Mouse (Mus musculus) stomach, embryonic 15.5 days (tissue): ENCODE results near the gene Dph6. TPM values are rescaled to one million over a fixed set of nuclear protein-coding genes. Genes with fewer than 3 reads are reported as not detected.

ENCODE experiments used
- ATAC-seq: fragments of 200-750 bp; cut with Nextera tagmentation; 2 replicates; pipeline ENCODE4 v1.8.0; 2017; ENCODE audit warnings: low read depth, moderate number of reproducible peaks, moderate TSS enrichment; ENCODE audit not compliant: insufficient read depth, low FRiP score
- H3K27ac ChIP-seq: fragments of 300-500 bp; sonication (generic); 2 replicates; pipeline ENCODE4 v1.5.1; 2015; ENCODE audit warnings: mild to moderate bottlenecking, inconsistent platforms
- H3K27me3 ChIP-seq: fragments of 300-500 bp; sonication (generic); replicated peaks from 2 replicates; pipeline ENCODE4 v1.6.1; 2015; ENCODE audit warnings: inconsistent platforms
- H3K36me3 ChIP-seq: fragments of 300-500 bp; sonication (generic); 2 replicates; pipeline ENCODE4 v1.6.1; 2015; ENCODE audit warnings: inconsistent platforms
- H3K4me1 ChIP-seq: fragments of 300-500 bp; sonication (generic); 2 replicates; pipeline ENCODE4 v1.6.1; 2015; ENCODE audit warnings: inconsistent platforms
- H3K4me2 ChIP-seq: fragments of 300-500 bp; sonication (generic); 2 replicates; pipeline ENCODE4 v1.6.1; 2015; ENCODE audit warnings: mild to moderate bottlenecking, inconsistent platforms
- H3K4me3 ChIP-seq: fragments of 300-500 bp; sonication (generic); replicated peaks from 2 replicates; pipeline ENCODE4 v1.5.1; 2015; ENCODE audit warnings: inconsistent platforms
- H3K9ac ChIP-seq: fragments of 300-500 bp; sonication (generic); 2 replicates; pipeline ENCODE4 v1.6.1; 2015; ENCODE audit warnings: inconsistent platforms
- H3K9me3 ChIP-seq: fragments of 300-500 bp; sonication (generic); 2 replicates; pipeline ENCODE4 v1.6.1; 2016; ENCODE audit warnings: inconsistent platforms
- WGBS: fragments of 180-500 bp; shearing (Covaris S2); methylation state at CpG from one replicate; pipeline ENCODE4 v1.1.7; 2015; 5-methylcytosine and 5-hydroxymethylcytosine counted together
- polyA plus RNA-seq: library from polyadenylated mRNA; unstranded; fragments of >200 nt; fragmentation: Nextera tagmentation; extraction: Ambion mirVana; gene quantifications from 2 replicates; pipeline ENCODE4 v1.2.1, GENCODE M21; 2015

Gene Dph6
- polyA plus RNA-seq = 24.2 and 24.3 TPM in 2 replicates

DNA sequence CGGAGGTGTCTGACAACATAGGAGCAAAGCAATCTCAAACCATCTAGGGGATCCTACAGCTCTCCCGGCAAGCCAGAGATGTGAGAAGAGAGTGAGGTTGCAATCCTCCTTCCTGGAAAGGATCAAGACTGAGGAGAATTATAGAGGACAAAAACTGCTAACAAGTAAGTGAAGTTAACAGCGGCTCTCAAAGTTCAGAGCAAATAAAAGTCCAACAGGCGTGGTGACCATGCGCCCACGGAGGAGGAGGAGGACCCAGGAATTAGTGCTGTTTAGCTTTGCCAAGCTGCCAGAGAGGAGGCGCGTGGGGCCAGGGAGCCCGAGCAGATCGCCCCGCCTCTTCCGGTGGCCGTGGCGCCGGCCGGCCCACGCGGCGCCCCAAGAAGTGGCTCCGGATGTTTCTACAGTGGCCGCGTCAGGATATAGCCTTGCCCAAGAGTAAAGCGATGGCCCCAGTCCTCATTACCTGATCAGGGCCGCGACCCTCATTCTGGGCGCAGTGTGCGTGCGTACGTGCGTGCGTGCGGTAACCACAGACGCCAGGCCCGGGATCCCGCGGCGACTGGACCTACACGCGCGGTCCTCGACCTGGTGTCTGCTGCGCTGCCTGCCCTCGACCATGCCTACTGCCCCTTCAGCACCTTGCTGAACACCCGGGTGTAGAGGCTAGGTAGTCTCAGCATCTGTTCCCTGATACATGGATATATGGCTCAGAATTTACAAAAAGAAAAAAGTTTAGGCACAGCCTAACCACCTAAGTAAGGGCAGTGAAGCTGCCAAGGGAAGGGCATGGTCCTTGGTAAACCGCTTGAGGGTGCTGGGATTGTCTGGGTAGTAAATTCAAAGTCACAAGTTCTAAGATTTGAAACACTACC is at the start of gene Dph6:
Dph6 (minus strand) TSS at position 600 of the 875 bp plus-strand sequence.
- H3K4me3 ChIP-seq = peak within 1 kb of the TSS; percentile 74
- H3K27ac ChIP-seq = peak within 1 kb of the TSS; percentile 92
- peak within 1 kb of the TSS; percentile 62 for H3K4me2 ChIP-seq
- H3K27me3 ChIP-seq = no peaks in the 10 kb centered on the region
- 0 out of 2 replicates have a peak, but pooled peaks cover 2% of the 10 kb centered on the region for H3K4me1 ChIP-seq
- H3K9me3 ChIP-seq = no peaks in the 10 kb centered on the region
- H3K9ac ChIP-seq = peak within 1 kb of the TSS; percentile 74
- peak; percentile 97 for ATAC-seq
- no peaks in the 10 kb centered on the region for H3K36me3 ChIP-seq
- WGBS = under 1% methylated on average over 45 of the region's 45 CpGs

DNA sequence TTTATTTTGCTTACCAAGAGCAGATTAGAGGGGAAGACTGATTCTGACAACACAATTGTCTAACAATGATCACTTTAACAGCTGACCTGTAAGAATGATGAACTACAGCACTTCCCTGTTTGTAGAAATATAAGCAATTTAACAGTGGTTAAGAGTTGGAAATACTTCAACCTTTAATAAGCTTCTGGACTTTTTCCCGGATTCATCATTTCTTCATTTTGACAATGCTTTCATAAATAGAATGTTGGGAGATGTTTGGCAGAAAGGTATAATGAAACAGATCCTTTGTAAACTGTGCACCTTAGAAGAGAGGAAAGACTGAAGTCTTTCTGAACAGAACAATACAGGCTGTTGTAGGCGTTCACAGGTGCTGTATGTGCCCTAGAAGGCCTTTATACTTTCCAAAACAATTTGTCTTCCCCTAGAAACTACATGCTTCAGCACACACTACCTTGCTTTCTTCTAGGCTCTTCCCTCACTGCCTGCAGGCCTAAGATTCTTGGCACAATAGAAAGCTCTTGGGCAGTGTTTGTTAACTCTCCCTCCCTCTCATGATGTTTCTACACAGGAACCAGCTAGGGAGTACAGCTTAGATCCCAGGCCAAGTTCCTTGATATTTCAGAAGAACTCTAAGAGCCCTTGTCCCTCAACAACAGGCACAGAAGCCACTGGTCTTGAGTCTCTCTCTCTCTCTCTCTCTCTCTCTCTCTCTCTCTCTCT is 46.4 kb upstream of the Dph6 start:
- WGBS = 55% methylated on average over 2 of the region's 2 CpGs
- H3K27me3 ChIP-seq = no peaks in the 10 kb centered on the region
- ATAC-seq = peak; percentile 18; the same call in 1 of the 2 replicates
- 0 out of 2 replicates have a peak overlapping the region, but pooled peaks have one; percentile 18 for H3K27ac ChIP-seq
- no peak overlapping the region for H3K9ac ChIP-seq
- H3K4me1 ChIP-seq = no peaks in the 10 kb centered on the region
- no peak overlapping the region for H3K4me3 ChIP-seq
- H3K4me2 ChIP-seq = no peak overlapping the region
- H3K9me3 ChIP-seq = no peaks in the 10 kb centered on the region
- no peaks in the 10 kb centered on the region for H3K36me3 ChIP-seq

DNA sequence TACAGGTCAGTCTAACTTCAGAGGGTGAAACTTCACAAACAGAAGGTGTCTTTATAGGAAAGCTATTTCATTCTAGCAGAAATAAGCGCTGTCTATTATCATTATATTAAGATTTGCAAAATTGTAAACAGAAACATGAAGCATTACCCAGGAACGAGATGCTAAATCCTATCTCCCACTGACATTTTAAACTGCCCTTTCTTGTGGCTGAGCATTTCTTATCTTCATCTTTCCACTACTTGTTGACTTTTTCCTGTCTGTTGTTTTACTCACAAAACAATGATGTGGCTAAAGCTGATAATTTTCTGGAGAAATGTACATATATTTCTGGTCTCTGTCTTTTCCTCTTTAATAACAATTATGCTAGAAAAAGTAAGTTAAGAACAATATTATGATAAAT is 36.8 kb upstream of the Dph6 start:
- no peaks in the 10 kb centered on the region for H3K4me1 ChIP-seq
- no peak overlapping the region for H3K9ac ChIP-seq
- no peak overlapping the region for H3K4me3 ChIP-seq
- 54% methylated on average over 2 of the region's 2 CpGs for WGBS
- H3K27me3 ChIP-seq = no peaks in the 10 kb centered on the region
- no peaks in the 10 kb centered on the region for H3K36me3 ChIP-seq
- H3K27ac ChIP-seq = no peak overlapping the region
- no peak for ATAC-seq
- H3K4me2 ChIP-seq = no peak overlapping the region
- no peaks in the 10 kb centered on the region for H3K9me3 ChIP-seq

DNA sequence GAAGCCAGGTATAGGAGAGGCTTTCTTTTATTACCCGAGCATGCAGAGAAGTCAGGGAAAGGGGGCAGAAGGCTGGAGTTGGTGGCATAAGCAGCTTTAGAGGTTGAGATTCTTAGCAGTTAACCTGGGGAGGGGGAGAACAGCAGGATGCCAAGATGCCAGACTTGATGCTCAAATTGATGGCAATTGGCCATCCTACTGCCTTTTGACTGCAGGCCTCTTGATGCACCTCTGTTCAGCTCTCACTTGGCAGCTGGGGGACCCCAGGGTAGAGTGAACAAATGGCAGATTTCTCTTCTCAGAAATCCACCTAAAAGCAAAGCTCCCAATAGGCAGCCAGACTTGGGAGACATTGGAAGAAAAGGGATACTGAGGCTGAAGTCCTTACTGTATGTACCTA is 32.7 kb upstream of the Dph6 start:
- ATAC-seq = no peak
- Histone ChIP-seq H3K9me3 (no peaks in the 10 kb centered on the region), H3K4me3 (no peak overlapping the region), H3K36me3 (no peaks in the 10 kb centered on the region), H3K4me1 (no peaks in the 10 kb centered on the region), H3K27ac (no peak overlapping the region), H3K9ac (no peak overlapping the region), H3K4me2 (no peak overlapping the region), H3K27me3 (no peaks in the 10 kb centered on the region)
- WGBS = 59% methylated on average over 1 of the region's 1 CpGs

DNA sequence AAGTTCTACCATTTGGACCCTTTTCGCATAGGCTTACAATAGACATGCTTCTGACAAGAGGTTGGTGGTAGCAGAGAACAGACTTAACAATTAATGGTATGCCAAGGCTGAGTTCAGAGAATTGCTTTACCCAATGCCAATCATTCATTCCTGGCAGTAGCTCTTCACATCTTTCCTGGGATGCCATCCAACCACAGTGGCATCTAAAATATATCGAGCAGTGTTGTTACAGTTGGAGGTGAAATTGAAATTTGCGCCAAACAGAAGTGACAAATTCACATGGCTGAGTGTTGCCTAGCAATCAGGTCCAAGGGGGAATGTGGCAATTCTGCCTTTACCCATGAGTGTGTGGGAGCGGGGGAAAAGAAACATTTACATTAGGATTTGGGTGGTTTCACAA is 32.3 kb upstream of the Dph6 start:
- Histone ChIP-seq H3K9me3 (no peaks in the 10 kb centered on the region), H3K27ac (no peak overlapping the region), H3K27me3 (no peaks in the 10 kb centered on the region), H3K9ac (no peak overlapping the region), H3K4me3 (no peak overlapping the region), H3K4me2 (no peak overlapping the region), H3K36me3 (no peaks in the 10 kb centered on the region), H3K4me1 (no peaks in the 10 kb centered on the region)
- whole genome bisulfite sequencing = 84% methylated on average over 4 of the region's 4 CpGs
- no peak for ATAC-seq

DNA sequence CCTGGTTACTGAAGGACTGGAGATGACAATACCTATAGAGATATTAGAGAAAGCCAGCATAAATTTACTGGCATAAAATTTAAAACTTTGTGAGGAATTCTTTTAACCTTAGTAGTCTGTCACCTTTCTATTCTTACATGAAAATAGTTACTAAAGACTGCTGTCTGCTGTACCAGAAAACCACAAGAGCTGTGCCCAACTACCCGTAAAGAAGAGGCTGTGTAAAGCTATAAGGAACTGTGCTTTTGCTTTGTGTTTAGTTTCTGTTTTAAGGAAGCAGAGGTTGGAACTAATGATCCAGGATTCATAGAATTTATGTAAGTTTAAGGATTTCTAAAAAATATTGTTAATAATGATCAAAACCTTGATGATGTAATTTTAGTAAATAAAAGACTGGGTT is 19.1 kb upstream of the Dph6 start:
- Histone ChIP-seq H3K4me1 (no peaks in the 10 kb centered on the region), H3K4me3 (no peak overlapping the region), H3K9ac (no peak overlapping the region), H3K27ac (no peak overlapping the region), H3K36me3 (no peaks in the 10 kb centered on the region), H3K4me2 (no peak overlapping the region), H3K27me3 (no peaks in the 10 kb centered on the region), H3K9me3 (no peaks in the 10 kb centered on the region)
- no peak for ATAC-seq
- 71% methylated on average over 1 of the region's 1 CpGs for WGBS

DNA sequence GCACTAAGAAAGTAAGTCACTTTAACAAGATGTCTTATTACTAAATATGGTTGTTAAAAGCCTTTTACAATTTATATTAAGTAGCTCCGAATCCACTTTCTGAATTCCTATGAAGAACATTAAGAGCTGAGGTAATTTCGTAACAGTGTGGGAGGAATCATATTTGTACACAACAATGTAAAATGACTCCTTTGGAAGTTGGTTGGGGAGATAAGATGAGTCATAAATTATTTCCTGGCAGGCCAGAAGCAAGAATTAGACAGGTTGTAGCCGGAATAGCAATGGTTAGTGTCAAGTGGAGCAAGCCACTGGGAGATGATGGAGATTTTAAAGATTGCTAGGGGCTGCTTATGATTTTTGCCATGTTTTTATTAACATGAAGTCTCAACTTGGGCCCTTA is 16.2 kb upstream of the Dph6 start:
- H3K4me1 ChIP-seq = no peaks in the 10 kb centered on the region
- no peaks in the 10 kb centered on the region for H3K36me3 ChIP-seq
- H3K4me2 ChIP-seq = no peak overlapping the region
- H3K27ac ChIP-seq = no peak overlapping the region
- no peaks in the 10 kb centered on the region for H3K27me3 ChIP-seq
- no peaks in the 10 kb centered on the region for H3K9me3 ChIP-seq
- ATAC-seq = no peak
- no peak overlapping the region for H3K4me3 ChIP-seq
- WGBS = 48% methylated on average over 3 of the region's 3 CpGs
- H3K9ac ChIP-seq = no peak overlapping the region

DNA sequence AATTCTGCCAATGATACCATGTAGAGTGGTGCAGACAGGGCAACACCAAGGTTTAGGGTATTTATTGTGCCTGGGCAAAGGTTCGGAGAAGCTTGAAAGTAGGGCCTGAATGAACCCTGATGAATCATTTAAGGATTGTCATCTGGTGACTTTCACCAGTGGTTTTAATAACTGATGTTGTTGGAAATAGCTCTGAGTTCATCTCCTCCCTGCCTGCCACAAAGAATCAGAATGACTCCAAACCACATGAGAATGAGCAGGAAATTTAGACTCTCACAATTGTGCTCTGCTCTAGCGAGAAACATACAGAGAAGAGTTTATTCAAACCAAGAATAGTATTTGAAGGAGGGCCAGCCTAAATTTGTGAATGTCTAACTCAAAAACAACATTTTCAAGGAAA is 4.2 kb upstream of the Dph6 start:
- H3K4me3 ChIP-seq = no peak overlapping the region
- H3K36me3 ChIP-seq = no peaks in the 10 kb centered on the region
- 0 out of 2 replicates have a peak, but pooled peaks cover under 1% of the 10 kb centered on the region for H3K4me1 ChIP-seq
- H3K27me3 ChIP-seq = no peaks in the 10 kb centered on the region
- ATAC-seq = no peak
- no peak overlapping the region for H3K4me2 ChIP-seq
- H3K27ac ChIP-seq = no peak overlapping the region
- H3K9ac ChIP-seq = no peak overlapping the region
- WGBS = 85% methylated on average over 2 of the region's 2 CpGs
- no peaks in the 10 kb centered on the region; the same call in 1 of the 2 replicates for H3K9me3 ChIP-seq

DNA sequence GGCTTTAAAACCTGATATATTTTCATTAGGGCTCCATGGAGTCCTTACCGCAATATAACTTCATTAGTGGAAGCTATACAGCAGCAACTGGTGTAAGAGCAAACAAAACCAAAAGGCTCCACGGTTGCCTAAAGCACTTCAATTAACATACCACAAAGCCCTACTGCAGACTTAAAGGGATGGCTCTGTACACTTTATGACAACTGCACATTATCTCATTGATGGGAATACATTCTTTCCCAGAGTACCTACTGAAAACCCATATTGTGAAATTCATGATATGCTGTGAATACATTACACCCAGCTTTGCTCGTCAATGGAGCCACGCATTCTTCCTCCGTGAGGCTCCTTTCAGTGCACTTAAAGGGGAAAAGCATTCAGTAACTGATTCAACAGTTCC is 8.5 kb downstream of the Dph6 start:
- H3K9ac ChIP-seq = no peak overlapping the region
- 71% methylated on average over 5 of the region's 5 CpGs for WGBS
- H3K36me3 ChIP-seq = no peaks in the 10 kb centered on the region
- H3K27me3 ChIP-seq = no peaks in the 10 kb centered on the region
- no peak overlapping the region for H3K27ac ChIP-seq
- H3K4me2 ChIP-seq = no peak overlapping the region
- H3K4me3 ChIP-seq = no peak overlapping the region
- no peaks in the 10 kb centered on the region for H3K4me1 ChIP-seq
- no peak for ATAC-seq
- no peaks in the 10 kb centered on the region for H3K9me3 ChIP-seq

DNA sequence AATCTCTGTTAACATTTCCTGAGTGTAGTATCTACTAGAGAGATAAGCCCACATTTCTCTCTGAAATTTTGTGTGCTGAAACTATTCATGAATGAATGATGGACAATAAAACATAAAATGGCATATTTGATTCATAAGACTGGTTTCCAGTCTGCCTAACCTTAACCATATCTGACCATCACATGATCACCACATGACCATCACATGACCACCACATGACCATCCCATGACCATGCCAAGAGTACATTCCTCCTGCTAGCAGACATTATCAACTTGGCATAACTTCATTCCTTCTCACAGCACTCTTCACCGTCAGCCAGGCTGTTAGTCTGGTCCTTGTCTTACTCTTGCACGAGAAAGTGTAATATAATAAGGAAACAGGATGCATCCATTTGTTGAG is 10.9 kb downstream of the Dph6 start:
- Histone ChIP-seq H3K4me1 (no peaks in the 10 kb centered on the region), H3K9me3 (no peaks in the 10 kb centered on the region), H3K27ac (no peak overlapping the region), H3K4me3 (no peak overlapping the region), H3K9ac (no peak overlapping the region), H3K4me2 (no peak overlapping the region), H3K27me3 (no peaks in the 10 kb centered on the region), H3K36me3 (no peaks in the 10 kb centered on the region)
- no peak for ATAC-seq
- 88% methylated on average over 2 of the region's 2 CpGs for WGBS

DNA sequence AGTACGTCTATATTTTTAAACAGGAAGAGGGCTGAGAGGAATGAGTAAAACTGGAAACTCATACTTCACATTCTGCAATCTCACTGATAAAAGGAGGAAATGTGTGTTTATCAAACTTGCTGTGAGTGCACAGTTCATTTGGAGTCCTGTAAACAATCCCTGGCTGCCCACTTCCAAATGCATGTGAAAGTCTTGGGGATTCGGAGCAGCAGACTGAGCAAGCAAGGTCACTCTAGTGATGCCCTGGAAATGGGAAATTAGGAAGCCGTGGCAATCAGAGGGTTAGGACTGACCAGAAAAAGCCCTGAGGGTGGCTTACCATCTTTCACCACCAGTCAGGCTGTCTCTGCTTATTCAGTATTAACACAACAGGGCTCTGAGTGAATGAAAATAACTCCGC is 30.1 kb downstream of the Dph6 start:
- Histone ChIP-seq H3K27me3 (no peaks in the 10 kb centered on the region), H3K4me2 (no peak overlapping the region), H3K9me3 (no peaks in the 10 kb centered on the region), H3K4me3 (no peak overlapping the region), H3K36me3 (no peaks in the 10 kb centered on the region), H3K27ac (no peak overlapping the region), H3K4me1 (peaks cover 2% of the 10 kb centered on the region; the same call in 1 of the 2 replicates), H3K9ac (no peak overlapping the region)
- no peak for ATAC-seq
- 41% methylated on average over 4 of the region's 4 CpGs for WGBS

DNA sequence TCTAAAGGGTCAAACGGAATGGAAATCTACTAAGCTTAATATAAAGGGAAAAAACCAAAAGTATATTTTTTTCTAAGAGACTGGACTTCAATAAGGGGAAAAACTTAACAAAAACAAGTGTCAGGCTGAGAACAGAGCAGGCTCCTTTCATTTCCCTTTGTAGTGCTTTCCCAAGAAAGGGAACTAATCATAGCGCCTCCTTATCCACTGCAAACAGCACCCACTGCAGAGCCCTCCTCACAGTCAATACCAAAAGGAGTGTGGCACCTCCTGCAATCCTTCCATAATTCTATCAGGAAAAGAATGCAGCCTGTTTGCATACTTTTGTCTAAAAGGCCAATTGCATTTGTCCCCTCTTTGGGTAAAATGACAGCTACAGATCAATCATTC is 32.2 kb downstream of the Dph6 start:
- no peak overlapping the region for H3K9ac ChIP-seq
- H3K36me3 ChIP-seq = no peaks in the 10 kb centered on the region
- no peak for ATAC-seq
- H3K27ac ChIP-seq = no peak overlapping the region
- H3K4me1 ChIP-seq = peaks cover 2% of the 10 kb centered on the region; the same call in 1 of the 2 replicates
- H3K4me3 ChIP-seq = no peak overlapping the region
- no peaks in the 10 kb centered on the region for H3K27me3 ChIP-seq
- 0 out of 2 replicates have a peak overlapping the region, but pooled peaks have one; percentile 21 for H3K4me2 ChIP-seq
- H3K9me3 ChIP-seq = no peaks in the 10 kb centered on the region
- WGBS = 17% methylated on average over 2 of the region's 2 CpGs
